8 mouse cellular contexts compared by ENCODE assay signal in genomic region chr13:54468098-54469011, GRCm38 (mm10). TPM values are rescaled to one million over a fixed set of nuclear protein-coding genes. Genes with fewer than 3 reads are reported as not detected.
A peak's percentile ranks its signal among the peaks of the same experiment; 100 is the strongest.
DNase-seq lines count a peak whose midpoint lies in the region; ATAC-seq and TF ChIP-seq lines count a peak whose summit lies in the region.

Thoc3 (minus strand) TSS chr13:54468849.

- peak; percentile 95 for TF ChIP-seq POLR2A in brain, embryonic 14.5 days (IDR thresholded peaks at IDR 0.05; ENCODE audit: borderline replicate concordance, extremely low read depth, insufficient read depth, insufficient read length, poor library complexity, severe bottlenecking)

- peaks cover 14% of the 10 kb centered on the region for H3K9me3 ChIP-seq in erythroblast, embryonic 14.5 days (ENCODE audit: control insufficient read depth, low read length)
- peaks cover 7% of the 10 kb centered on the region for H3K9me3 ChIP-seq in heart, embryonic 12.5 days (replicated peaks)
- H3K9me3 ChIP-seq in kidney, postnatal 0 days (replicated peaks; ENCODE audit: low read length): 0 out of 2 replicates have a peak, but pooled peaks cover 4% of the 10 kb centered on the region
- peaks cover 8% of the 10 kb centered on the region for H3K9me3 ChIP-seq in liver, embryonic 11.5 days (ENCODE audit: control insufficient read depth, low read length)
- H3K9me3 ChIP-seq in stomach, embryonic 14.5 days (ENCODE audit: control insufficient read depth, low read depth, low read length): no peaks in the 10 kb centered on the region

- H3K4me1 ChIP-seq in erythroblast, embryonic 14.5 days (ENCODE audit: control insufficient read depth): peaks cover 18% of the 10 kb centered on the region
- peaks cover 9% of the 10 kb centered on the region for H3K4me1 ChIP-seq in heart, embryonic 12.5 days (replicated peaks)
- peaks cover 6% of the 10 kb centered on the region; the same call in 1 of the 2 replicates for H3K4me1 ChIP-seq in kidney, postnatal 0 days (replicated peaks; ENCODE audit: insufficient read depth, low read length)
- peaks cover 7% of the 10 kb centered on the region for H3K4me1 ChIP-seq in liver, embryonic 11.5 days (replicated peaks; ENCODE audit: control insufficient read depth, insufficient read depth, low read length)
- peaks cover 8% of the 10 kb centered on the region for H3K4me1 ChIP-seq in stomach, embryonic 14.5 days (ENCODE audit: control insufficient read depth, insufficient read depth, low read length)

- H3K79me3 ChIP-seq in C2C12 (ENCODE audit: low read depth): peaks cover 41% of the 10 kb centered on the region

- TF ChIP-seq CTCF in C2C12 (IDR thresholded peaks at IDR 0.05; ENCODE audit: control insufficient read depth, insufficient read depth, insufficient read length): no peak
- no peak for TF ChIP-seq CTCF in brain, embryonic 14.5 days (IDR thresholded peaks at IDR 0.05; ENCODE audit: borderline replicate concordance, extremely low read depth, insufficient read depth, insufficient read length)
- no peak for TF ChIP-seq CTCF in kidney, postnatal 0 days (IDR thresholded peaks at IDR 0.05; ENCODE audit: low read depth)

- no peaks in the 10 kb centered on the region for H3K27me3 ChIP-seq in C2C12 (ENCODE audit: control insufficient read depth, insufficient read depth, insufficient read length)
- H3K27me3 ChIP-seq in erythroblast, embryonic 14.5 days (ENCODE audit: control insufficient read depth): no peaks in the 10 kb centered on the region
- no peaks in the 10 kb centered on the region for H3K27me3 ChIP-seq in heart, embryonic 12.5 days (replicated peaks)
- H3K27me3 ChIP-seq in kidney, postnatal 0 days (ENCODE audit: insufficient read depth, low read length): no peaks in the 10 kb centered on the region
- H3K27me3 ChIP-seq in liver, embryonic 11.5 days (replicated peaks; ENCODE audit: control insufficient read depth, insufficient read depth, low read length): no peaks in the 10 kb centered on the region
- H3K27me3 ChIP-seq in stomach, embryonic 14.5 days (ENCODE audit: control insufficient read depth, insufficient read depth, low read length): no peaks in the 10 kb centered on the region

- peak within 1 kb of the TSS; percentile 13; the same call in 1 of the 2 replicates for H3K27ac ChIP-seq in heart, embryonic 12.5 days (ENCODE audit: poor library complexity, severe bottlenecking)
- H3K27ac ChIP-seq in kidney, postnatal 0 days: peak within 1 kb of the TSS; percentile 62
- peak within 1 kb of the TSS; percentile 50 for H3K27ac ChIP-seq in liver, embryonic 11.5 days (ENCODE audit: low read depth, low read length)
- H3K27ac ChIP-seq in stomach, embryonic 14.5 days (ENCODE audit: low read length): peak within 1 kb of the TSS; percentile 34; the same call in 1 of the 2 replicates

- peak; percentile 97 for DNase-seq in brain, embryonic 14.5 days (ENCODE audit: low read depth)
- DNase-seq in kidney, postnatal 0 days (ENCODE audit: low spot score): peak; percentile 94
- peak; percentile 83 for DNase-seq in liver, embryonic 11.5 days (ENCODE audit: low spot score)
- peak; percentile 90 for DNase-seq in naive thymus-derived CD4-positive, alpha-beta T cell, adult 2 months (ENCODE audit: low read depth)

- H3K79me2 ChIP-seq in C2C12 (ENCODE audit: control insufficient read depth, insufficient read depth): peaks cover 55% of the 10 kb centered on the region

- WGBS in heart, embryonic 12.5 days: under 1% methylated on average over 67 of the region's 67 CpGs
- WGBS in kidney, postnatal 0 days: under 1% methylated on average over 66 of the region's 67 CpGs
- under 1% methylated on average over 67 of the region's 67 CpGs for WGBS in liver, embryonic 11.5 days
- under 1% methylated on average over 67 of the region's 67 CpGs for WGBS in stomach, embryonic 14.5 days

- H3K4me2 ChIP-seq in heart, embryonic 12.5 days: peak within 1 kb of the TSS; percentile 85
- H3K4me2 ChIP-seq in kidney, postnatal 0 days (ENCODE audit: low read length): peak within 1 kb of the TSS; percentile 89
- peak within 1 kb of the TSS; percentile 89 for H3K4me2 ChIP-seq in liver, embryonic 11.5 days
- peak within 1 kb of the TSS; percentile 78 for H3K4me2 ChIP-seq in stomach, embryonic 14.5 days (replicated peaks; ENCODE audit: low read depth, low read length)

- peaks cover 44% of the 10 kb centered on the region for H3K36me3 ChIP-seq in C2C12 (ENCODE audit: control insufficient read depth, insufficient read depth)
- peaks cover 44% of the 10 kb centered on the region for H3K36me3 ChIP-seq in erythroblast, embryonic 14.5 days (ENCODE audit: control insufficient read depth)
- H3K36me3 ChIP-seq in heart, embryonic 12.5 days: peaks cover 42% of the 10 kb centered on the region
- peaks cover 34% of the 10 kb centered on the region for H3K36me3 ChIP-seq in kidney, postnatal 0 days (ENCODE audit: insufficient read depth, low read length)
- H3K36me3 ChIP-seq in liver, embryonic 11.5 days (ENCODE audit: control insufficient read depth, insufficient read depth, low read length): peaks cover 42% of the 10 kb centered on the region
- peaks cover 37% of the 10 kb centered on the region for H3K36me3 ChIP-seq in stomach, embryonic 14.5 days (ENCODE audit: control insufficient read depth, insufficient read depth, low read length)

- peak within 1 kb of the TSS; percentile 94 for H3K9ac ChIP-seq in heart, embryonic 12.5 days
- peak within 1 kb of the TSS; percentile 89 for H3K9ac ChIP-seq in kidney, postnatal 0 days (ENCODE audit: low read depth, low read length)
- peak within 1 kb of the TSS; percentile 96 for H3K9ac ChIP-seq in liver, embryonic 11.5 days (ENCODE audit: low read depth, low read length)
- H3K9ac ChIP-seq in stomach, embryonic 14.5 days (replicated peaks; ENCODE audit: low read depth, low read length): peak within 1 kb of the TSS; percentile 71

- peak within 1 kb of the TSS; percentile 93 for H3K4me3 ChIP-seq in C2C12 (ENCODE audit: insufficient read depth, poor library complexity, severe bottlenecking)
- peak within 1 kb of the TSS; percentile 90 for H3K4me3 ChIP-seq in erythroblast, embryonic 14.5 days (replicated peaks)
- peak within 1 kb of the TSS; percentile 71 for H3K4me3 ChIP-seq in heart, embryonic 12.5 days
- peak within 1 kb of the TSS; percentile 96 for H3K4me3 ChIP-seq in kidney, postnatal 0 days (replicated peaks; ENCODE audit: low read depth, low read length)
- peak within 1 kb of the TSS; percentile 99 for H3K4me3 ChIP-seq in liver, embryonic 11.5 days (ENCODE audit: low read depth, low read length)
- H3K4me3 ChIP-seq in stomach, embryonic 14.5 days (ENCODE audit: low read depth, low read length): peak within 1 kb of the TSS; percentile 83

- H3ac ChIP-seq in C2C12 (ENCODE audit: control insufficient read depth, insufficient read length, low read depth): peak within 1 kb of the TSS; percentile 76

- peak; percentile 95 for ATAC-seq in heart, embryonic 12.5 days (ENCODE audit: insufficient number of reproducible peaks, low FRiP score)
- peak; percentile 96 for ATAC-seq in kidney, postnatal 0 days (replicated peaks; ENCODE audit: low FRiP score, low read depth)
- peak; percentile 97 for ATAC-seq in liver, embryonic 11.5 days (replicated peaks; ENCODE audit: low FRiP score)
- ATAC-seq in stomach, embryonic 14.5 days (ENCODE audit: insufficient number of reproducible peaks, insufficient read depth, low FRiP score, low read depth): peak; percentile 93

TF ChIP-seq in C2C12, 6 proteins besides CTCF, POLR2A, EP300 and RAD21:
- TF ChIP-seq MAX (IDR thresholded peaks at IDR 0.05) (peak; percentile 15), MYOD1 (IDR thresholded peaks at IDR 0.05; ENCODE audit: control insufficient read depth, insufficient read length, low read depth) (no peak)

RNA-seq across cellular contexts. Expression of gene Thoc3, which starts in this region (rescaled TPM):
- polyA plus RNA-seq in C2C12 (2012; fragmentation: generic; extraction: Trizol): 70.8 TPM
- 42.2 and 47.8 TPM in 2 replicates for polyA plus RNA-seq in brain, embryonic 14.5 days (2012; rRNA removed)
- polyA plus RNA-seq in erythroblast, embryonic 14.5 days (2012): 5.1 and 5.7 TPM in 2 replicates
- 88.2 and 92.4 TPM in 2 replicates for polyA plus RNA-seq in heart, embryonic 12.5 days (2016; fragmentation: Nextera tagmentation; extraction: Ambion mirVana)
- 83.4 and 87.7 TPM in 2 replicates for polyA plus RNA-seq in kidney, postnatal 0 days (2015; fragmentation: Nextera tagmentation; extraction: Ambion mirVana)
- 121 and 130 TPM in 2 replicates for polyA plus RNA-seq in liver, embryonic 11.5 days (2014; fragmentation: Nextera tagmentation; extraction: Ambion mirVana)
- 132 and 150 TPM in 2 replicates for polyA plus RNA-seq in stomach, embryonic 14.5 days (2014; fragmentation: Nextera tagmentation; extraction: Ambion mirVana)

Comparison
In these comparisons a context has a peak if more than half of its experiments do, and no peak if none do; other contexts are left out.
1. Peak in every context shown above with its lines: DNase-seq, ATAC-seq, H3K4me3 ChIP-seq and H3K27ac ChIP-seq.